Mouse (Mus musculus): Measurements from ENCODE around the gene Ddx43.

DNA sequence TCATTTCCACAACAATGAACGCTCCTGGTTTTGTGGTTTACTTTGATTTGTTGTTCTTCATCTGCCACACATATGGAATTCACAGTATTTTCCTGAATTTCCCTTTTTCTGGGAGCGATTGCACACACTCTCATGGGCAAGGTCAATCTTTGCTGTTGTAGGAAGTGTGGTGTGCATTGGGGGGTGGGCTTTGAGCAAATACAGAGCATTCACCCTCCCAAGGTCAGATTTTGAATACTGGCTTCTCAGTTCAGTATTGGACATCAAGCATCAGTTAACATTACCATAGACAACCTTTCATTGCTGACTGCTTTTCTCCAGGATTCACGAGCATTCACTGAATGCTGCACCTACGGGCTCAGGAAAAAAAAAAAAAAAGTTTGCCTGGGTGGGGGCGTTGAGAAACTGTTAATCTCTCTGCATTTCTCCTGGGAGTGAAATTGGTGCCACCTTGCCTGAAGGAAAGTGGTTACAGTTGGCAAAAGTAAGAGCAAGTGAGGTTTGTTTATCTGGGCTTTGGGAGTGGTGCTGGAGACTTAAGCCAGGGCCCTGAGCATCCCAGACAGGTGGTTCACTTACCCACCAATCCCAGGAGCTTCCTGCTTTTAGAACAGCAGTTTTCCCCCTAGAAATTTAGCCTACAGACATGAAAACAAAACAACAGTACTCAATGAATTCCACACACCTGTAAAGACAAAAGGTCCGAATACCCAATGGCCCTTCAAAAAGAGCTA lies 35.7 kb upstream of the Ddx43 start:
- no peak for TF ChIP-seq CTCF (IDR thresholded peaks at IDR 0.05; ENCODE audit: low read depth)
- no peak for TF ChIP-seq EP300 (IDR thresholded peaks at IDR 0.05; ENCODE audit: low read depth)
